Mouse (Mus musculus): Measurements from ENCODE around the gene Eif2ak1. TPM values are rescaled to one million over a fixed set of nuclear protein-coding genes. Genes with fewer than 3 reads are reported as not detected.

Gene Eif2ak1
- total and polyA plus RNA-seq, 3 experiments, result 12.9 to 73.0 (median 34.6) TPM

GRCm38 (mm10) chr5:143908926-143909325 lies 91.3 kb downstream of the Eif2ak1 start:
- no peak for TF ChIP-seq GATA1 (IDR thresholded peaks at IDR 0.05; ENCODE audit: borderline replicate concordance, low read length)
- no peak for TF ChIP-seq TAL1 (conservative IDR thresholded peaks at IDR 0.05; ENCODE audit: low read depth, low read length)
- no peak for TF ChIP-seq POLR2AphosphoS5 (IDR thresholded peaks at IDR 0.05; ENCODE audit: insufficient replicate concordance, low read depth, low read length)
- no peak for TF ChIP-seq CTCF (IDR thresholded peaks at IDR 0.05; ENCODE audit: low read depth, low read length)
- H3K4me3 ChIP-seq (ENCODE audit: low read depth, low read length), result peak overlapping the region; percentile 82
- no peaks in the 10 kb centered on the region for H3K9me3 ChIP-seq (replicated peaks)
- peaks cover 54% of the 10 kb centered on the region for H3K4me1 ChIP-seq (ENCODE audit: insufficient read depth, low read depth, low read length)
- no peak for ATAC-seq (ENCODE audit: extremely low read depth, insufficient number of reproducible peaks, low FRiP score, poor library complexity, severe bottlenecking)
- peaks cover 59% of the 10 kb centered on the region for H3K36me3 ChIP-seq (replicated peaks)
- DNase-seq (ENCODE audit: low spot score), result no peak
- H3K27me3 ChIP-seq (ENCODE audit: insufficient read depth, low read length), result no peaks in the 10 kb centered on the region

- Histone ChIP-seq H3K27me3 (ENCODE audit: insufficient read depth, low read length) (no peaks in the 10 kb centered on the region), H3K4me3 (ENCODE audit: low read depth, low read length) (peak within 1 kb of the TSS; percentile 82), H3K36me3 (replicated peaks) (peaks cover 57% of the 10 kb centered on the region), H3K9me3 (replicated peaks) (no peaks in the 10 kb centered on the region), H3K4me1 (ENCODE audit: insufficient read depth, low read depth, low read length) (peaks cover 46% of the 10 kb centered on the region)
- ATAC-seq (ENCODE audit: extremely low read depth, insufficient number of reproducible peaks, low FRiP score, poor library complexity, severe bottlenecking) (peak; percentile 97), DNase-seq (ENCODE audit: low spot score) (peak; percentile 98)
- TF ChIP-seq TAL1 (conservative IDR thresholded peaks at IDR 0.05; ENCODE audit: low read depth, low read length) (no peak), CTCF (IDR thresholded peaks at IDR 0.05; ENCODE audit: low read depth, low read length) (no peak), GATA1 (IDR thresholded peaks at IDR 0.05; ENCODE audit: borderline replicate concordance, low read length) (no peak), POLR2AphosphoS5 (IDR thresholded peaks at IDR 0.05; ENCODE audit: insufficient replicate concordance, low read depth, low read length) (no peak), GATA2 (IDR thresholded peaks at IDR 0.05; ENCODE audit: borderline replicate concordance, low read depth, low read length) (no peak)
Observed at GRCm38 (mm10) chr5:143909417-143910400, 92.1 kb downstream of the Eif2ak1 start, which contains the start of the genes Aimp2 and Pms2. Gene Aimp2, minus strand, starts transcription at chr5:143909847. Gene Pms2, plus strand, starts transcription at chr5:143909964.

- Histone ChIP-seq H3K9me3 (replicated peaks) (no peaks in the 10 kb centered on the region), H3K4me1 (ENCODE audit: insufficient read depth, low read depth, low read length) (peaks cover 4% of the 10 kb centered on the region), H3K36me3 (replicated peaks) (peaks cover 76% of the 10 kb centered on the region), H3K27me3 (ENCODE audit: insufficient read depth, low read length) (no peaks in the 10 kb centered on the region), H3K4me3 (ENCODE audit: low read depth, low read length) (no peak overlapping the region)
- no peak for TF ChIP-seq GATA2 (IDR thresholded peaks at IDR 0.05; ENCODE audit: borderline replicate concordance, low read depth, low read length)
- no peak for TF ChIP-seq GATA1 (IDR thresholded peaks at IDR 0.05; ENCODE audit: borderline replicate concordance, low read length)
- no peak for TF ChIP-seq POLR2AphosphoS5 (IDR thresholded peaks at IDR 0.05; ENCODE audit: insufficient replicate concordance, low read depth, low read length)
- no peak for TF ChIP-seq CTCF (IDR thresholded peaks at IDR 0.05; ENCODE audit: low read depth, low read length)
- TF ChIP-seq TAL1 (conservative IDR thresholded peaks at IDR 0.05; ENCODE audit: low read depth, low read length), result no peak
- ATAC-seq (ENCODE audit: extremely low read depth, insufficient number of reproducible peaks, low FRiP score, poor library complexity, severe bottlenecking) (no peak), DNase-seq (ENCODE audit: low spot score) (no peak)
Observed at GRCm38 (mm10) chr5:143916221-143916620, 98.6 kb downstream of the Eif2ak1 start.

GRCm38 (mm10) chr5:143917418-143917817 lies 99.8 kb downstream of the Eif2ak1 start:
- Histone ChIP-seq H3K36me3 (replicated peaks) (peaks cover 83% of the 10 kb centered on the region), H3K4me3 (ENCODE audit: low read depth, low read length) (no peak overlapping the region), H3K4me1 (ENCODE audit: insufficient read depth, low read depth, low read length) (peaks cover under 1% of the 10 kb centered on the region; the same call in 1 of the 2 replicates), H3K9me3 (replicated peaks) (no peaks in the 10 kb centered on the region), H3K27me3 (ENCODE audit: insufficient read depth, low read length) (no peaks in the 10 kb centered on the region)
- TF ChIP-seq POLR2AphosphoS5 (IDR thresholded peaks at IDR 0.05; ENCODE audit: insufficient replicate concordance, low read depth, low read length), result no peak
- no peak for TF ChIP-seq GATA2 (IDR thresholded peaks at IDR 0.05; ENCODE audit: borderline replicate concordance, low read depth, low read length)
- DNase-seq (ENCODE audit: low spot score), result peak; percentile 15
- ATAC-seq (ENCODE audit: extremely low read depth, insufficient number of reproducible peaks, low FRiP score, poor library complexity, severe bottlenecking), result peak; percentile 49

GRCm38 (mm10) chr5:143918120-143918519 lies 100.5 kb downstream of the Eif2ak1 start:
- H3K4me3 ChIP-seq (ENCODE audit: low read depth, low read length), result no peak overlapping the region
- no peaks in the 10 kb centered on the region for H3K9me3 ChIP-seq (replicated peaks)
- TF ChIP-seq CTCF (IDR thresholded peaks at IDR 0.05; ENCODE audit: low read depth, low read length), result no peak
- TF ChIP-seq GATA2 (IDR thresholded peaks at IDR 0.05; ENCODE audit: borderline replicate concordance, low read depth, low read length), result no peak
- TF ChIP-seq POLR2AphosphoS5 (IDR thresholded peaks at IDR 0.05; ENCODE audit: insufficient replicate concordance, low read depth, low read length), result no peak
- no peak for TF ChIP-seq GATA1 (IDR thresholded peaks at IDR 0.05; ENCODE audit: borderline replicate concordance, low read length)
- TF ChIP-seq TAL1 (conservative IDR thresholded peaks at IDR 0.05; ENCODE audit: low read depth, low read length), result no peak
- DNase-seq (ENCODE audit: low spot score) (no peak), ATAC-seq (ENCODE audit: extremely low read depth, insufficient number of reproducible peaks, low FRiP score, poor library complexity, severe bottlenecking) (no peak)
- no peaks in the 10 kb centered on the region for H3K4me1 ChIP-seq (ENCODE audit: insufficient read depth, low read depth, low read length)
- peaks cover 85% of the 10 kb centered on the region for H3K36me3 ChIP-seq (replicated peaks)
- H3K27me3 ChIP-seq (ENCODE audit: insufficient read depth, low read length), result no peaks in the 10 kb centered on the region

GRCm38 (mm10) chr5:143924781-143925452 lies 107.3 kb downstream of the Eif2ak1 start:
- Histone ChIP-seq H3K27me3 (ENCODE audit: insufficient read depth, low read length) (no peaks in the 10 kb centered on the region), H3K4me1 (ENCODE audit: insufficient read depth, low read depth, low read length) (peaks cover 4% of the 10 kb centered on the region; the same call in 1 of the 2 replicates), H3K4me3 (ENCODE audit: low read depth, low read length) (no peak overlapping the region), H3K9me3 (replicated peaks) (no peaks in the 10 kb centered on the region), H3K36me3 (replicated peaks) (peaks cover 93% of the 10 kb centered on the region)
- ATAC-seq (ENCODE audit: extremely low read depth, insufficient number of reproducible peaks, low FRiP score, poor library complexity, severe bottlenecking) (no peak), DNase-seq (ENCODE audit: low spot score) (no peak)
- no peak for TF ChIP-seq TAL1 (conservative IDR thresholded peaks at IDR 0.05; ENCODE audit: low read depth, low read length)
- no peak for TF ChIP-seq CTCF (IDR thresholded peaks at IDR 0.05; ENCODE audit: low read depth, low read length)
- TF ChIP-seq POLR2AphosphoS5 (IDR thresholded peaks at IDR 0.05; ENCODE audit: insufficient replicate concordance, low read depth, low read length), result no peak
- no peak for TF ChIP-seq GATA2 (IDR thresholded peaks at IDR 0.05; ENCODE audit: borderline replicate concordance, low read depth, low read length)
- no peak for TF ChIP-seq GATA1 (IDR thresholded peaks at IDR 0.05; ENCODE audit: borderline replicate concordance, low read length)

Data from G1E (cell line).